Mouse (Mus musculus): ENCODE data around the gene Cct7. TPM values are rescaled to one million over a fixed set of nuclear protein-coding genes. Genes with fewer than 3 reads are reported as not detected.

Cct7 gene
- polyA plus RNA-seq, 1 experiment from 2014 or later, result 224 TPM

GRCm38 (mm10) chr6:85471962-85472361 is 20.6 kb downstream of the Cct7 start:
- no peak overlapping the region for H3K27ac ChIP-seq (ENCODE audit: low read length)
- ATAC-seq (ENCODE audit: low read depth), result no peak
- no peak overlapping the region for H3K4me3 ChIP-seq (ENCODE audit: low read depth, low read length)
- peaks cover 20% of the 10 kb centered on the region for H3K36me3 ChIP-seq (ENCODE audit: control insufficient read depth, insufficient read depth)
- no peak overlapping the region for H3K4me2 ChIP-seq (ENCODE audit: low read depth, low read length)
- no peak overlapping the region for H3K9ac ChIP-seq (ENCODE audit: low read depth, low read length)
- 65% methylated on average over 8 of the region's 8 CpGs for WGBS (ENCODE audit: insufficient replicate concordance)
- no peaks in the 10 kb centered on the region for H3K4me1 ChIP-seq (ENCODE audit: control insufficient read depth, low read depth, low read length)
- H3K9me3 ChIP-seq (replicated peaks; ENCODE audit: control insufficient read depth, low read length), result no peaks in the 10 kb centered on the region
- no peaks in the 10 kb centered on the region for H3K27me3 ChIP-seq (ENCODE audit: control insufficient read depth, insufficient read depth, low read depth, low read length)

GRCm38 (mm10) chr6:85472542-85472941 is 21.2 kb downstream of the Cct7 start:
- 48% methylated on average over 5 of the region's 5 CpGs for WGBS (ENCODE audit: insufficient replicate concordance)
- Histone ChIP-seq H3K4me3 (ENCODE audit: low read depth, low read length) (no peak overlapping the region), H3K36me3 (ENCODE audit: control insufficient read depth, insufficient read depth) (peaks cover 14% of the 10 kb centered on the region), H3K4me1 (ENCODE audit: control insufficient read depth, low read depth, low read length) (no peaks in the 10 kb centered on the region), H3K9me3 (replicated peaks; ENCODE audit: control insufficient read depth, low read length) (no peaks in the 10 kb centered on the region), H3K27ac (ENCODE audit: low read length) (no peak overlapping the region), H3K9ac (ENCODE audit: low read depth, low read length) (no peak overlapping the region), H3K27me3 (ENCODE audit: control insufficient read depth, insufficient read depth, low read depth, low read length) (no peaks in the 10 kb centered on the region), H3K4me2 (ENCODE audit: low read depth, low read length) (no peak overlapping the region)
- ATAC-seq (ENCODE audit: low read depth), result no peak

- Histone ChIP-seq H3K9me3 (replicated peaks; ENCODE audit: control insufficient read depth, low read length) (no peaks in the 10 kb centered on the region), H3K27me3 (ENCODE audit: control insufficient read depth, insufficient read depth, low read depth, low read length) (peaks cover 6% of the 10 kb centered on the region; the same call in 1 of the 2 replicates), H3K4me3 (ENCODE audit: low read depth, low read length) (no peak overlapping the region), H3K4me1 (ENCODE audit: control insufficient read depth, low read depth, low read length) (no peaks in the 10 kb centered on the region), H3K27ac (ENCODE audit: low read length) (no peak overlapping the region), H3K4me2 (ENCODE audit: low read depth, low read length) (no peak overlapping the region), H3K36me3 (ENCODE audit: control insufficient read depth, insufficient read depth) (no peaks in the 10 kb centered on the region), H3K9ac (ENCODE audit: low read depth, low read length) (no peak overlapping the region)
- 70% methylated on average over 3 of the region's 3 CpGs for WGBS (ENCODE audit: insufficient replicate concordance)
- no peak for ATAC-seq (ENCODE audit: low read depth)
Measured at GRCm38 (mm10) chr6:85475581-85475980, 24.3 kb downstream of the Cct7 start.

- no peak for ATAC-seq (ENCODE audit: low read depth)
- no peaks in the 10 kb centered on the region for H3K4me1 ChIP-seq (ENCODE audit: control insufficient read depth, low read depth, low read length)
- WGBS (ENCODE audit: insufficient replicate concordance), result 27% methylated on average over 10 of the region's 10 CpGs
- H3K27ac ChIP-seq (ENCODE audit: low read length), result no peak overlapping the region
- peaks cover 10% of the 10 kb centered on the region for H3K27me3 ChIP-seq (ENCODE audit: control insufficient read depth, insufficient read depth, low read depth, low read length)
- H3K36me3 ChIP-seq (ENCODE audit: control insufficient read depth, insufficient read depth), result no peaks in the 10 kb centered on the region
- H3K4me2 ChIP-seq (ENCODE audit: low read depth, low read length), result no peak overlapping the region
- H3K9ac ChIP-seq (ENCODE audit: low read depth, low read length), result no peak overlapping the region
- H3K9me3 ChIP-seq (replicated peaks; ENCODE audit: control insufficient read depth, low read length), result no peaks in the 10 kb centered on the region
- H3K4me3 ChIP-seq (ENCODE audit: low read depth, low read length), result no peak overlapping the region
Measured at GRCm38 (mm10) chr6:85477366-85477917, 26.1 kb downstream of the Cct7 start.

GRCm38 (mm10) chr6:85478416-85478815 is 27.1 kb downstream of the Cct7 start:
- no peak for ATAC-seq (ENCODE audit: low read depth)
- 50% methylated on average over 14 of the region's 14 CpGs for WGBS (ENCODE audit: insufficient replicate concordance)
- H3K9ac ChIP-seq (ENCODE audit: low read depth, low read length), result no peak overlapping the region

GRCm38 (mm10) chr6:85479979-85480378 is 28.7 kb downstream of the Cct7 start:
- H3K27me3 ChIP-seq (ENCODE audit: control insufficient read depth, insufficient read depth, low read depth, low read length), result peaks cover 32% of the 10 kb centered on the region

More at GRCm38 (mm10) chr6:85478416-85478815, 27.1 kb downstream of the Cct7 start:
- no peak overlapping the region for H3K4me2 ChIP-seq (ENCODE audit: low read depth, low read length)
- peaks cover 16% of the 10 kb centered on the region for H3K27me3 ChIP-seq (ENCODE audit: control insufficient read depth, insufficient read depth, low read depth, low read length)
- no peaks in the 10 kb centered on the region for H3K36me3 ChIP-seq (ENCODE audit: control insufficient read depth, insufficient read depth)
- H3K4me1 ChIP-seq (ENCODE audit: control insufficient read depth, low read depth, low read length), result no peaks in the 10 kb centered on the region
- H3K27ac ChIP-seq (ENCODE audit: low read length), result no peak overlapping the region
- no peak overlapping the region for H3K4me3 ChIP-seq (ENCODE audit: low read depth, low read length)
- no peaks in the 10 kb centered on the region for H3K9me3 ChIP-seq (replicated peaks; ENCODE audit: control insufficient read depth, low read length)

GRCm38 (mm10) chr6:85480685-85481084 is 29.4 kb downstream of the Cct7 start:
- Histone ChIP-seq H3K9me3 (replicated peaks; ENCODE audit: control insufficient read depth, low read length) (no peaks in the 10 kb centered on the region), H3K9ac (ENCODE audit: low read depth, low read length) (no peak overlapping the region), H3K36me3 (ENCODE audit: control insufficient read depth, insufficient read depth) (no peaks in the 10 kb centered on the region), H3K27ac (ENCODE audit: low read length) (no peak overlapping the region), H3K4me1 (ENCODE audit: control insufficient read depth, low read depth, low read length) (no peaks in the 10 kb centered on the region; the same call in 1 of the 2 replicates), H3K4me3 (ENCODE audit: low read depth, low read length) (no peak overlapping the region), H3K27me3 (ENCODE audit: control insufficient read depth, insufficient read depth, low read depth, low read length) (peaks cover 38% of the 10 kb centered on the region), H3K4me2 (ENCODE audit: low read depth, low read length) (no peak overlapping the region)
- no peak for ATAC-seq (ENCODE audit: low read depth)
- WGBS (ENCODE audit: insufficient replicate concordance), result 65% methylated on average over 16 of the region's 16 CpGs

More at GRCm38 (mm10) chr6:85479979-85480378, 28.7 kb downstream of the Cct7 start:
- Histone ChIP-seq H3K4me2 (ENCODE audit: low read depth, low read length) (no peak overlapping the region), H3K9ac (ENCODE audit: low read depth, low read length) (no peak overlapping the region), H3K9me3 (replicated peaks; ENCODE audit: control insufficient read depth, low read length) (no peaks in the 10 kb centered on the region), H3K36me3 (ENCODE audit: control insufficient read depth, insufficient read depth) (no peaks in the 10 kb centered on the region), H3K4me1 (ENCODE audit: control insufficient read depth, low read depth, low read length) (no peaks in the 10 kb centered on the region; the same call in 1 of the 2 replicates), H3K4me3 (ENCODE audit: low read depth, low read length) (no peak overlapping the region), H3K27ac (ENCODE audit: low read length) (no peak overlapping the region)
- WGBS (ENCODE audit: insufficient replicate concordance), result 63% methylated on average over 5 of the region's 5 CpGs
- no peak for ATAC-seq (ENCODE audit: low read depth)

- H3K4me2 ChIP-seq (ENCODE audit: low read depth, low read length), result 0 out of 2 replicates have a peak overlapping the region, but pooled peaks have one; percentile 1
- H3K27ac ChIP-seq (ENCODE audit: low read length), result no peak overlapping the region
- ATAC-seq (ENCODE audit: low read depth), result no peak
- no peaks in the 10 kb centered on the region for H3K9me3 ChIP-seq (replicated peaks; ENCODE audit: control insufficient read depth, low read length)
- H3K9ac ChIP-seq (ENCODE audit: low read depth, low read length), result no peak overlapping the region
- H3K4me1 ChIP-seq (ENCODE audit: control insufficient read depth, low read depth, low read length), result no peaks in the 10 kb centered on the region; the same call in 1 of the 2 replicates
- peak overlapping the region; percentile 11; the same call in 1 of the 2 replicates for H3K4me3 ChIP-seq (ENCODE audit: low read depth, low read length)
- H3K36me3 ChIP-seq (ENCODE audit: control insufficient read depth, insufficient read depth), result no peaks in the 10 kb centered on the region
- WGBS (ENCODE audit: insufficient replicate concordance), result 6% methylated on average over 92 of the region's 92 CpGs
- peaks cover 35% of the 10 kb centered on the region for H3K27me3 ChIP-seq (ENCODE audit: control insufficient read depth, insufficient read depth, low read depth, low read length)
Measured at GRCm38 (mm10) chr6:85483843-85484721, 32.8 kb downstream of the Cct7 start.

- Histone ChIP-seq H3K9me3 (replicated peaks; ENCODE audit: control insufficient read depth, low read length) (no peaks in the 10 kb centered on the region), H3K4me1 (ENCODE audit: control insufficient read depth, low read depth, low read length) (no peaks in the 10 kb centered on the region; the same call in 1 of the 2 replicates), H3K36me3 (ENCODE audit: control insufficient read depth, insufficient read depth) (no peaks in the 10 kb centered on the region), H3K27me3 (ENCODE audit: control insufficient read depth, insufficient read depth, low read depth, low read length) (peaks cover 35% of the 10 kb centered on the region), H3K4me3 (ENCODE audit: low read depth, low read length) (no peak overlapping the region), H3K9ac (ENCODE audit: low read depth, low read length) (no peak overlapping the region), H3K27ac (ENCODE audit: low read length) (no peak overlapping the region), H3K4me2 (ENCODE audit: low read depth, low read length) (no peak overlapping the region)
- 47% methylated on average over 2 of the region's 2 CpGs for whole genome bisulfite sequencing (ENCODE audit: insufficient replicate concordance)
- ATAC-seq (ENCODE audit: low read depth), result no peak
Measured at GRCm38 (mm10) chr6:85485738-85486137, 34.4 kb downstream of the Cct7 start.

Measured in liver, embryonic 16.5 days (tissue).